Mouse (Mus musculus) right cerebral cortex, postnatal 4 days (tissue): ENCODE measurements at regions not wholly inside any gene's neighbourhood (a gene's known extent, or its start where the extent isn't known, plus 50 kb on each side); places are given as distances from the start of the nearest gene placed in this dataset.

Experiments
- DNase-seq: peaks from one replicate; pipeline ENCODE4 v3.0.0-alpha.2; 2022

GRCm38 (mm10) chr16:73835715-73836440 lies 575.7 kb downstream of the Robo2 start:
- no peak for DNase-seq

GRCm38 (mm10) chr16:73821387-73822338 lies 590.0 kb downstream of the Robo2 start:
- no peak for DNase-seq

GRCm38 (mm10) chr16:73804572-73804971 lies 607.1 kb downstream of the Robo2 start:
- DNase-seq: no peak

GRCm38 (mm10) chr16:73796528-73797171 lies 615.0 kb downstream of the Robo2 start:
- no peak for DNase-seq

GRCm38 (mm10) chr16:73785074-73785438 lies 626.6 kb downstream of the Robo2 start:
- no peak for DNase-seq

GRCm38 (mm10) chr16:73784296-73785073 lies 627.1 kb downstream of the Robo2 start:
- DNase-seq: no peak

GRCm38 (mm10) chr16:73772454-73772853 lies 639.2 kb downstream of the Robo2 start:
- no peak for DNase-seq

GRCm38 (mm10) chr16:73770440-73770856 lies 641.2 kb downstream of the Robo2 start:
- no peak for DNase-seq

- no peak for DNase-seq
These were observed 641.9 kb downstream of the Robo2 start for GRCm38 (mm10) chr16:73769729-73770128.

GRCm38 (mm10) chr16:73768706-73769105 lies 642.9 kb downstream of the Robo2 start:
- DNase-seq: no peak

GRCm38 (mm10) chr16:73765184-73765583 lies 646.4 kb downstream of the Robo2 start:
- DNase-seq: no peak

GRCm38 (mm10) chr16:73760921-73761320 lies 650.7 kb downstream of the Robo2 start:
- DNase-seq: no peak

- no peak for DNase-seq
These were observed 652.8 kb downstream of the Robo2 start for GRCm38 (mm10) chr16:73758872-73759271.

- no peak for DNase-seq
These were observed 657.3 kb downstream of the Robo2 start for GRCm38 (mm10) chr16:73754302-73754701.

- no peak for DNase-seq
These were observed 683.3 kb downstream of the Robo2 start for GRCm38 (mm10) chr16:73728297-73728696.

GRCm38 (mm10) chr16:73719691-73720090 lies 691.9 kb downstream of the Robo2 start:
- no peak for DNase-seq

- DNase-seq: no peak
These were observed 695.3 kb downstream of the Robo2 start for GRCm38 (mm10) chr16:73716301-73716700.

- no peak for DNase-seq
These were observed 704.6 kb downstream of the Robo2 start for GRCm38 (mm10) chr16:73707051-73707450.

GRCm38 (mm10) chr16:73689274-73689673 lies 722.4 kb downstream of the Robo2 start:
- no peak for DNase-seq

GRCm38 (mm10) chr16:73679804-73680203 lies 731.8 kb downstream of the Robo2 start:
- DNase-seq: no peak

- no peak for DNase-seq
These were observed 741.1 kb downstream of the Robo2 start for GRCm38 (mm10) chr16:73670516-73670915.

- DNase-seq: no peak
These were observed 758.5 kb downstream of the Robo2 start for GRCm38 (mm10) chr16:73652976-73653690.
